Mouse (Mus musculus) E14TG2a.4 (cell line): ENCODE results near the gene Fads1.

Experiments
- H3K27me3 ChIP-seq: 2 replicates; pipeline ENCODE4 v1.6.1; 2014; ENCODE audit warnings: low read length, control low read depth; ENCODE audit not compliant: insufficient read depth
- H3K36me3 ChIP-seq: 2 replicates; pipeline ENCODE4 v1.6.1; 2014; ENCODE audit warnings: low read length, control low read depth; ENCODE audit not compliant: insufficient read depth
- H3K4me1 ChIP-seq: replicated peaks from 2 replicates; pipeline ENCODE4 v1.6.1; 2014; ENCODE audit warnings: low read depth, low read length, control low read depth
- H3K4me3 ChIP-seq: replicated peaks from 2 replicates; pipeline ENCODE4 v1.5.1; 2014; ENCODE audit warnings: mild to moderate bottlenecking, low read length
- H3K9me3 ChIP-seq: 2 replicates; pipeline ENCODE4 v1.6.1; 2014; ENCODE audit warnings: low read length, control low read depth
- CTCF ChIP-seq: conservative IDR thresholded peaks from 2 replicates; pipeline ENCODE4 v1.5.1; 2014; ENCODE audit warnings: low read length
- NANOG ChIP-seq: IDR thresholded peaks from 2 replicates; pipeline ENCODE4 v1.6.1; 2014; ENCODE audit warnings: borderline replicate concordance, low read length, mixed read lengths
- POU5F1 ChIP-seq: IDR thresholded peaks from 2 replicates; pipeline ENCODE4 v1.6.1; 2014; ENCODE audit warnings: low read length, borderline replicate concordance

The Fads1 gene

GRCm38 (mm10) chr19:10239975-10240653 lies 57.4 kb downstream of the Fads1 start:
- peaks cover 42% of the 10 kb centered on the region for H3K36me3 ChIP-seq
- H3K9me3 ChIP-seq = no peaks in the 10 kb centered on the region
- H3K27me3 ChIP-seq = no peaks in the 10 kb centered on the region
- H3K4me3 ChIP-seq = peak overlapping the region; percentile 84
- TF ChIP-seq NANOG (no peak), POU5F1 (no peak), CTCF (no peak)
- peaks cover 91% of the 10 kb centered on the region for H3K4me1 ChIP-seq

- no peaks in the 10 kb centered on the region for H3K27me3 ChIP-seq
- H3K4me3 ChIP-seq = peak within 1 kb of the TSS; percentile 84
- H3K9me3 ChIP-seq = no peaks in the 10 kb centered on the region
- TF ChIP-seq NANOG (no peak; the same call in 1 of the 2 replicates), POU5F1 (no peak), CTCF (peak; percentile 41)
- peaks cover 35% of the 10 kb centered on the region for H3K36me3 ChIP-seq
- peaks cover 87% of the 10 kb centered on the region for H3K4me1 ChIP-seq
These were observed 58.1 kb downstream of the Fads1 start, which contains the start of gene Myrf for GRCm38 (mm10) chr19:10240654-10241305. TSS of gene Myrf (minus strand) at chr19:10240748.

GRCm38 (mm10) chr19:10242916-10243315 lies 60.2 kb downstream of the Fads1 start:
- Histone ChIP-seq H3K36me3 (peaks cover 14% of the 10 kb centered on the region), H3K27me3 (peaks cover 5% of the 10 kb centered on the region), H3K4me1 (peaks cover 87% of the 10 kb centered on the region), H3K9me3 (no peaks in the 10 kb centered on the region), H3K4me3 (0 out of 2 replicates have a peak overlapping the region, but pooled peaks have one; percentile 39)
- TF ChIP-seq CTCF (no peak), POU5F1 (no peak), NANOG (no peak)

GRCm38 (mm10) chr19:10244183-10244582 lies 61.5 kb downstream of the Fads1 start:
- H3K4me3 ChIP-seq = no peak overlapping the region
- H3K27me3 ChIP-seq = peaks cover 13% of the 10 kb centered on the region
- H3K9me3 ChIP-seq = no peaks in the 10 kb centered on the region
- TF ChIP-seq POU5F1 (no peak), NANOG (no peak), CTCF (peak; percentile 52)
- peaks cover 1% of the 10 kb centered on the region; the same call in 1 of the 2 replicates for H3K36me3 ChIP-seq
- peaks cover 80% of the 10 kb centered on the region for H3K4me1 ChIP-seq
